Mouse (Mus musculus): ENCODE results near the gene Sash3. TPM values are rescaled to one million over a fixed set of nuclear protein-coding genes. Genes with fewer than 3 reads are reported as not detected.

Sash3 gene
- 1.2 and 1.6 TPM in 2 replicates for polyA plus RNA-seq (2014; fragmentation: Nextera tagmentation; extraction: Ambion mirVana)

DNA sequence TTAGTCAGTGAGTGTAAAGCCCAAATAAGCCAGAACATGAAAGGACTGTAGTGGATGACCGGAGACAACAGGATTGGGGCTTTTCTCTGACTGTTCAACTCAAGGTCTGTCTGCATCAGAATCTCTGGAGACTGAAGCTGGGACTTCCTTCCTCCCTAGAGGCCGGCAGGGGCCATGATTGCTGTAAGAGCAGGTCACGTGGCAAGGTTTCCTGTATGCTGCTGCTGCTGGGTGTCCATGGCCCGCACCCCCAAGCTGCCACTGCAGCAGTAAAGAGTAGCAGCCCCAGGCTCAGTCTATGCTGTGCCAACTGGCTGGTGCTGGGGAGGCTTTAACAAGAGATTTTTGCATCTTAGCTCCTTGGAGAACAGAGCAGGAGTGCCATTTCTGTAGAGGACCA, at the start of gene Sash3:
Gene Sash3 (plus strand): TSS at position 175 of the 400 bp plus-strand sequence.
- H3K9me3 ChIP-seq (ENCODE audit: control insufficient read depth, low read length), result no peaks in the 10 kb centered on the region
- no peak for ATAC-seq (ENCODE audit: insufficient number of reproducible peaks, insufficient read depth, low FRiP score, low read depth)
- peaks cover 0 to 3% of the 10 kb centered on the region in 2 experiments; a peak in 2 of 4 replicates for H3K4me1 ChIP-seq (ENCODE audit: control insufficient read depth in 2 of 2, insufficient read depth in 2 of 2, low read length in 2 of 2)
- H3K4me3 ChIP-seq (ENCODE audit: control insufficient read depth in 1 of 2, insufficient read depth in 1 of 2, low read depth in 1 of 2, low read length in 2 of 2), result no peak within 1 kb of the TSS
- no peak within 1 kb of the TSS for H3K9ac ChIP-seq (ENCODE audit: low read length)
- no peaks in the 10 kb centered on the region; the same call in 1 of the 2 replicates for H3K27me3 ChIP-seq (ENCODE audit: control insufficient read depth, insufficient read depth, low read length)
- no peaks in the 10 kb centered on the region for H3K36me3 ChIP-seq (ENCODE audit: control insufficient read depth, insufficient read depth, low read length)
- WGBS, result 83% methylated on average over 4 of the region's 4 CpGs
- no peak within 1 kb of the TSS for H3K27ac ChIP-seq (replicated peaks in 1 of 2; ENCODE audit: control insufficient read depth in 1 of 2, insufficient read depth in 1 of 2, low read depth in 2 of 2, low read length in 2 of 2)
- H3K4me2 ChIP-seq (ENCODE audit: low read length), result no peak within 1 kb of the TSS

DNA sequence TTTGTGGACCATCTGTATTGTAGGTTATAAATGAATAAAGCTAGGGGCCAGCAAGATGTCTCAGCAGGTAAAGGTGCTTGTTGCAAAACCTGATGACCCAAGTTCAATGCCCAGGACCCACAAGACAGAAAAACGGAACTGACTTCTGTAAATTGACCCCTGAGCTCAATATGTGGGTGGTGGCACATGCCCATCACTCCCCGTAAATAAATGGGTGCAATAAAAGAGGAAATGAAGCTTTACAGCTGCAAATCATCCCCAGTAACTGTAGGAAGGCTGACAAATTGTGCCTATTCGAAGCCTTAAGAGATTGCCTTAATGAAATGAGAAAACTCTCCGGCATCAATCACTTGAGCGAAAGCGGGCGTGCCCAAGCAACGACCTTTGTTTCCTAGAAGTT, 49.7 kb upstream of the Sash3 start:
- H3K4me3 ChIP-seq (ENCODE audit: control insufficient read depth in 1 of 2, insufficient read depth in 1 of 2, low read depth in 1 of 2, low read length in 2 of 2), result no peak overlapping the region
- H3K27ac ChIP-seq (replicated peaks in 1 of 2; ENCODE audit: control insufficient read depth in 1 of 2, insufficient read depth in 1 of 2, low read depth in 2 of 2, low read length in 2 of 2), result no peak overlapping the region
- H3K9me3 ChIP-seq (ENCODE audit: control insufficient read depth, low read length), result no peaks in the 10 kb centered on the region
- no peak for ATAC-seq (ENCODE audit: insufficient number of reproducible peaks, insufficient read depth, low FRiP score, low read depth)
- H3K4me1 ChIP-seq (ENCODE audit: control insufficient read depth in 2 of 2, insufficient read depth in 2 of 2, low read length in 2 of 2), result peaks cover 0 to 3% of the 10 kb centered on the region in 2 experiments; a peak in 1 of 4 replicates
- no peak overlapping the region for H3K9ac ChIP-seq (ENCODE audit: low read length)
- no peak overlapping the region for H3K4me2 ChIP-seq (ENCODE audit: low read length)
- H3K27me3 ChIP-seq (ENCODE audit: control insufficient read depth, insufficient read depth, low read length), result peaks cover 3% of the 10 kb centered on the region; the same call in 1 of the 2 replicates
- 79% methylated on average over 8 of the region's 8 CpGs for WGBS
- H3K36me3 ChIP-seq (ENCODE audit: control insufficient read depth, insufficient read depth, low read length), result no peaks in the 10 kb centered on the region

DNA sequence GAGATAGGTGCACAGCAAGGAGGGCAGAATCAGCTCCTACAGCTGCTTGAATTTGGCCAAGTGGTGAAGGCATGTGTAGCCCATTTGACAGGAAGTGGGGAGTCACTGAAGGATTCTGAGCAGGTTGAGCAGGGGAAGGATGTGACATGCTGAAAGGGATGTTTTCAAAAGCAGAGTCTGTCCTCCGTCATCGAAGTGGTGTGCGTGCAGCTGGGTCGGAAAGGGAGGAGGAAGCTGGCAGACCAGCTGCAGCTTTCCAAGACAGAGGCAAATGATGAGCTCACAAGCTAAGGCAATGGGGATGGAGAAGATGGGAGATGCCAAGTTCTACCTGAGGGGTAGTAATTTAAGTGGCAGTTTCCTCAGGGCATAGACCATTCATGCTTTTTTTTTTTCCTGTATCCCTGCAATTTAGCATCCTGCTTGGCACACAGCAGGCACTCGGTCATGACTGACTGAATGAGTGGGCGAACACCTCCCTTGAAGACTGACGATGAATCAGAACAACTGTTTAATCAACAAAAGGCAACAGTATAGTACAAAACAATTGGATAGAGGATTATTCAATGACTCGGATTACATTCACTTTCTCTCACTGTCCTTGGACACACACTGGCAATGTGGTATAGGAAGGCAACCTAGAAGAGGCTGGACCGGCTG, 47.6 kb upstream of the Sash3 start:
- no peaks in the 10 kb centered on the region for H3K36me3 ChIP-seq (ENCODE audit: control insufficient read depth, insufficient read depth, low read length)
- no peaks in the 10 kb centered on the region for H3K9me3 ChIP-seq (ENCODE audit: control insufficient read depth, low read length)
- no peak overlapping the region for H3K9ac ChIP-seq (ENCODE audit: low read length)
- H3K27ac ChIP-seq (replicated peaks in 1 of 2; ENCODE audit: control insufficient read depth in 1 of 2, insufficient read depth in 1 of 2, low read depth in 2 of 2, low read length in 2 of 2), result no peak overlapping the region
- no peak overlapping the region for H3K4me2 ChIP-seq (ENCODE audit: low read length)
- H3K27me3 ChIP-seq (ENCODE audit: control insufficient read depth, insufficient read depth, low read length), result 0 out of 2 replicates have a peak, but pooled peaks cover 3% of the 10 kb centered on the region
- H3K4me1 ChIP-seq (ENCODE audit: control insufficient read depth in 2 of 2, insufficient read depth in 2 of 2, low read length in 2 of 2), result no peaks in the 10 kb centered on the region
- H3K4me3 ChIP-seq (ENCODE audit: control insufficient read depth in 1 of 2, insufficient read depth in 1 of 2, low read depth in 1 of 2, low read length in 2 of 2), result no peak overlapping the region
- no peak for ATAC-seq (ENCODE audit: insufficient number of reproducible peaks, insufficient read depth, low FRiP score, low read depth)
- WGBS, result 69% methylated on average over 9 of the region's 9 CpGs

DNA sequence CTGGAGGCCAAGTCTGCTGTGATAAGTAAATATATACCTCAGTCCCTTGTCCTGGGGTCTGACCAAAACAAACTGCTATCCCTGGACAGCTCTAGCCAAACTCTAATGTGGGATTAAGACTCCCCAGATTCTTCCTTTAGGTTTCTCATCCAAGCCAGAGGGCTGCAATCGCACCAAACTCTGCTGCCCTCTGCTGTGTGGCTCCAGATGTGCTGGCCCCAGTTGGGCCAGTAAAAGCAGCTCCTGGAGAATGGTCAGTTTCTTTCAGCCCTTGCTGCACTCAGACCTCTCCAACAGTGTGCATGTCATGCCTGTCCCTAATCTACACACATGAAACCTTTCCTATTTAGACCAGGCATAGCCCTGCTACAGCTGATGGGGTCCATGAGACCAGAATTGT, 46.4 kb upstream of the Sash3 start:
- no peak overlapping the region for H3K4me3 ChIP-seq (ENCODE audit: control insufficient read depth in 1 of 2, insufficient read depth in 1 of 2, low read depth in 1 of 2, low read length in 2 of 2)
- H3K36me3 ChIP-seq (ENCODE audit: control insufficient read depth, insufficient read depth, low read length), result no peaks in the 10 kb centered on the region
- WGBS, result 31% methylated on average over 1 of the region's 1 CpGs
- no peaks in the 10 kb centered on the region for H3K9me3 ChIP-seq (ENCODE audit: control insufficient read depth, low read length)
- no peak for ATAC-seq (ENCODE audit: insufficient number of reproducible peaks, insufficient read depth, low FRiP score, low read depth)
- H3K4me2 ChIP-seq (ENCODE audit: low read length), result no peak overlapping the region
- H3K9ac ChIP-seq (ENCODE audit: low read length), result no peak overlapping the region
- H3K4me1 ChIP-seq (ENCODE audit: control insufficient read depth in 2 of 2, insufficient read depth in 2 of 2, low read length in 2 of 2), result no peaks in the 10 kb centered on the region
- H3K27me3 ChIP-seq (ENCODE audit: control insufficient read depth, insufficient read depth, low read length), result 0 out of 2 replicates have a peak, but pooled peaks cover 3% of the 10 kb centered on the region
- no peak overlapping the region for H3K27ac ChIP-seq (replicated peaks in 1 of 2; ENCODE audit: control insufficient read depth in 1 of 2, insufficient read depth in 1 of 2, low read depth in 2 of 2, low read length in 2 of 2)

DNA sequence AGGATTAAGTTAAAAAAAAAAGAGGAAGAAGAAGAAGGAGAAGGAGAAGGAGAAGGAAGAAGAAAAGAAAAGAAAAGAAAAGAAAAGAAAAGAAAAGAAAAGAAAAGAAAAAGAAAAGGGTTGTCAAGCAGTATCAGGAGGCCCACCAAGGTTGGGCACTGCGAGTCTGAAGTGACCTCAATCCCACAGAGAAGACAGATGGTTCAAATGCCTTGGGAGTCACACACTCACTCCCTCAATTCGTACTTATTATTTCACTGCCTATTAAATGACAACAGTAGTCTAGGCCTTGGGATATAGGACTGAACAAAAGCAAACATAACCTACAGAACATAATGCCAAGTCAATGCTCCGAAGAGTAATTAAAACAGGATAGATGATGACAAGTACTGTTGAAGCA, 43.0 kb upstream of the Sash3 start:
- H3K4me3 ChIP-seq (ENCODE audit: control insufficient read depth in 1 of 2, insufficient read depth in 1 of 2, low read depth in 1 of 2, low read length in 2 of 2), result no peak overlapping the region
- no peak for ATAC-seq (ENCODE audit: insufficient number of reproducible peaks, insufficient read depth, low FRiP score, low read depth)
- no peaks in the 10 kb centered on the region for H3K36me3 ChIP-seq (ENCODE audit: control insufficient read depth, insufficient read depth, low read length)
- H3K9ac ChIP-seq (ENCODE audit: low read length), result no peak overlapping the region
- 77% methylated on average over 3 of the region's 3 CpGs for WGBS
- no peak overlapping the region for H3K4me2 ChIP-seq (ENCODE audit: low read length)
- no peak overlapping the region for H3K27ac ChIP-seq (replicated peaks in 1 of 2; ENCODE audit: control insufficient read depth in 1 of 2, insufficient read depth in 1 of 2, low read depth in 2 of 2, low read length in 2 of 2)
- H3K27me3 ChIP-seq (ENCODE audit: control insufficient read depth, insufficient read depth, low read length), result no peaks in the 10 kb centered on the region
- no peaks in the 10 kb centered on the region; a peak in 1 of 4 replicates for H3K4me1 ChIP-seq (ENCODE audit: control insufficient read depth in 2 of 2, insufficient read depth in 2 of 2, low read length in 2 of 2)
- H3K9me3 ChIP-seq (ENCODE audit: control insufficient read depth, low read length), result no peaks in the 10 kb centered on the region

DNA sequence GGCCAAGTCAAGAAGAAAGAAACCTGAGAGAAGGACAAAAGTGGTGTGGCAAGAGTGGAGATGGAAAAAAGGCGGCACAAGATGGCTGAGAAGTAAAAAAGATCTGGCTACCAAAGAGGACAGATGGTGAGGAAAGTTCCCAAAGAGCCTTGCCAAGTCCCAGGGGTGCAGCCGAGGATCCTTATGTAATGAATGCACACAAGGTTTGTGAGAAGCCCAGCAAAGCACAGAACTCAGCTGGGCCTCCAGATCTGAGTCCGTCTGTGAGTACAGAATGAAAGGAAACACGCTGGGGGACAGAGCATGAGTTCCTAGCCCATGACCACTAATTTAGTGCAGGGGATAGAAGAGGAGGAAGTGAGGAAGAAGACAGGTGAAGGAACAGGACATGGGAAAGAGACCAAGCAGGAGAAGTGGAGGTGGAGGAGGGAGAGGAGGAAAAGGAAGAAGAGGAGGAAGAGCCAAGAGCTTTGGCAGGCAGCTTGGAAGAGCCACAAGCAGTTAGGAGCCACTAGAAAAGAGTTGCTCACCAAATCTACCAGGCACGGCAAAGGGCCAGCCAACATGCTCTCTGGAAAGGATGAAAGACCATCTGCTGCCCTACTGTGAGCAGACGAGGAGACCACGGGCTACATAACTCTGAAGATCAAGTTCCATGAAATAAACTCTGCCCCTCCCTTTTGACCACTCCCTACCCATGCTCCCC, 41.3 kb upstream of the Sash3 start:
- Histone ChIP-seq H3K9me3 (ENCODE audit: control insufficient read depth, low read length) (no peaks in the 10 kb centered on the region), H3K4me1 (ENCODE audit: control insufficient read depth in 2 of 2, insufficient read depth in 2 of 2, low read length in 2 of 2) (no peaks in the 10 kb centered on the region; a peak in 1 of 4 replicates), H3K4me2 (ENCODE audit: low read length) (no peak overlapping the region), H3K9ac (ENCODE audit: low read length) (no peak overlapping the region), H3K36me3 (ENCODE audit: control insufficient read depth, insufficient read depth, low read length) (no peaks in the 10 kb centered on the region), H3K4me3 (ENCODE audit: control insufficient read depth in 1 of 2, insufficient read depth in 1 of 2, low read depth in 1 of 2, low read length in 2 of 2) (no peak overlapping the region), H3K27me3 (ENCODE audit: control insufficient read depth, insufficient read depth, low read length) (no peaks in the 10 kb centered on the region), H3K27ac (replicated peaks in 1 of 2; ENCODE audit: control insufficient read depth in 1 of 2, insufficient read depth in 1 of 2, low read depth in 2 of 2, low read length in 2 of 2) (no peak overlapping the region)
- WGBS, result 75% methylated on average over 7 of the region's 7 CpGs
- no peak for ATAC-seq (ENCODE audit: insufficient number of reproducible peaks, insufficient read depth, low FRiP score, low read depth)

DNA sequence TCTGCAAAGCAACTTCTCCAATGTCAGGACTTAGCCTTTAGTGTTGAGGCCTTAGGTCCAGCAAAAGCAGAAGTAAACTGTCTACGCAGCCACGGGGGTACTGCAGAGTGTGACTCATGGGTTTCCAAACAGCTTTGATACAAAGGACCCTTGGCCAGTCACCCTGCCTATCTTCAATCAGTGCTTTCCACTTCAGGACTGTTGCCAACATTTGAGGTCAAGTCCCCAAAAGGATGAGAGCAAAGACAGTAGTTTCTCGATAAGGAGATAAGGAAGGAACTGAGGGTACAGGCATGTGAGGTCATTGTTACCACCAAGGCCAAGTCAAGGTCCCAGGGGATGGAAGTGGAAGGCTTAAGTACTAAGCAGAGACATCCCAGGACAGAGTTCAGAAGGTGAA, 40.0 kb upstream of the Sash3 start:
- H3K4me3 ChIP-seq (ENCODE audit: control insufficient read depth in 1 of 2, insufficient read depth in 1 of 2, low read depth in 1 of 2, low read length in 2 of 2), result no peak overlapping the region
- no peak overlapping the region for H3K4me2 ChIP-seq (ENCODE audit: low read length)
- no peaks in the 10 kb centered on the region; a peak in 1 of 4 replicates for H3K4me1 ChIP-seq (ENCODE audit: control insufficient read depth in 2 of 2, insufficient read depth in 2 of 2, low read length in 2 of 2)
- WGBS, result 45% methylated on average over 3 of the region's 3 CpGs
- H3K9me3 ChIP-seq (ENCODE audit: control insufficient read depth, low read length), result no peaks in the 10 kb centered on the region
- H3K27ac ChIP-seq (replicated peaks in 1 of 2; ENCODE audit: control insufficient read depth in 1 of 2, insufficient read depth in 1 of 2, low read depth in 2 of 2, low read length in 2 of 2), result no peak overlapping the region
- ATAC-seq (ENCODE audit: insufficient number of reproducible peaks, insufficient read depth, low FRiP score, low read depth), result no peak
- H3K27me3 ChIP-seq (ENCODE audit: control insufficient read depth, insufficient read depth, low read length), result no peaks in the 10 kb centered on the region
- no peaks in the 10 kb centered on the region for H3K36me3 ChIP-seq (ENCODE audit: control insufficient read depth, insufficient read depth, low read length)
- no peak overlapping the region for H3K9ac ChIP-seq (ENCODE audit: low read length)
